Mouse (Mus musculus) liver, postnatal 0 days (tissue): Measurements from ENCODE around the gene Sp140. TPM values are rescaled to one million over a fixed set of nuclear protein-coding genes. Genes with fewer than 3 reads are reported as not detected.
A peak's percentile ranks its signal among the peaks of the same experiment; 100 is the strongest.
"Not testable (repeated sequence)": the region's sequence is repeated elsewhere in the genome, so short reads cannot be mapped to it uniquely, and the experiment has no call there.

ENCODE experiments used
- ATAC-seq: fragments of 200-750 bp; cut with Nextera tagmentation; 2 replicates; pipeline ENCODE4 v1.8.0; 2017; ENCODE audit warnings: mild to moderate bottlenecking, moderate library complexity
- DNase-seq: peaks from one replicate; pipeline ENCODE4 v3.0.0-alpha.2; 2016
- H3K27ac ChIP-seq: fragments of 300-500 bp; sonication (generic); 2 replicates; pipeline ENCODE4 v1.5.1; 2014; ENCODE audit warnings: antibody characterized with exemption, moderate library complexity, mild to moderate bottlenecking, low read depth
- H3K27me3 ChIP-seq: fragments of 300-500 bp; sonication (generic); 2 replicates; pipeline ENCODE4 v1.6.1; 2014; ENCODE audit warnings: low read length, control low read depth, mixed read lengths; ENCODE audit not compliant: insufficient read depth
- H3K36me3 ChIP-seq: fragments of 300-500 bp; sonication (generic); replicated peaks from 2 replicates; pipeline ENCODE4 v1.6.1; 2014; ENCODE audit warnings: mild to moderate bottlenecking, control low read depth, low read length, moderate library complexity, mixed read lengths; ENCODE audit not compliant: insufficient read depth
- H3K4me1 ChIP-seq: fragments of 300-500 bp; sonication (generic); 2 replicates; pipeline ENCODE4 v1.6.1; 2014; ENCODE audit warnings: antibody characterized with exemption, mild to moderate bottlenecking, control low read depth; ENCODE audit not compliant: insufficient read depth
- H3K4me2 ChIP-seq: fragments of 300-500 bp; sonication (generic); 2 replicates; pipeline ENCODE4 v1.6.1; 2014; ENCODE audit warnings: low read depth, mild to moderate bottlenecking, low read length, moderate library complexity, mixed read lengths
- H3K4me3 ChIP-seq: fragments of 300-500 bp; sonication (generic); 2 replicates; pipeline ENCODE4 v1.5.1; 2014; ENCODE audit warnings: low read depth, low read length
- H3K9ac ChIP-seq: fragments of 300-500 bp; sonication (generic); replicated peaks from 2 replicates; pipeline ENCODE4 v1.6.1; 2014; ENCODE audit warnings: mild to moderate bottlenecking, moderate library complexity
- H3K9me3 ChIP-seq: fragments of 300-500 bp; sonication (generic); 2 replicates; pipeline ENCODE4 v1.6.1; 2016; ENCODE audit warnings: mild to moderate bottlenecking, control low read depth, low read length, mixed read lengths
- CTCF ChIP-seq: sonication (generic); IDR thresholded peaks from 2 replicates; pipeline ENCODE4 v1.5.1; 2016; ENCODE audit warnings: antibody characterized with exemption, low read depth
- WGBS: fragments of 180-500 bp; shearing (Covaris S2); extraction: QIAGEN DNeasy Blood & Tissue Kit; methylation state at CpG from one replicate; pipeline ENCODE4 v1.1.7; 2014; ENCODE audit not compliant: insufficient replicate concordance; 5-methylcytosine and 5-hydroxymethylcytosine counted together
- polyA plus RNA-seq: library from polyadenylated mRNA; unstranded; fragments of >200 nt; fragmentation: Nextera tagmentation; extraction: Ambion mirVana; gene quantifications from 2 replicates; pipeline ENCODE4 v1.2.1, GENCODE M21; 2015

The Sp140 gene
- polyA plus RNA-seq, 1 experiment from 2014 or later: 7.8 TPM

- TF ChIP-seq CTCF: 0 out of 2 replicates have a peak, but pooled peaks have one; percentile 44
- DNase-seq, H3K4me1 ChIP-seq, H3K27ac ChIP-seq, H3K27me3 ChIP-seq, H3K9me3 ChIP-seq, H3K4me2 ChIP-seq, ATAC-seq, H3K9ac ChIP-seq, H3K4me3 ChIP-seq, H3K36me3 ChIP-seq: not testable (repeated sequence)
- 25% methylated on average over 5 of the region's 5 CpGs for WGBS
Measured at GRCm38 (mm10) chr1:85581518-85581917, 18.7 kb upstream of the Sp140 start.

DNA sequence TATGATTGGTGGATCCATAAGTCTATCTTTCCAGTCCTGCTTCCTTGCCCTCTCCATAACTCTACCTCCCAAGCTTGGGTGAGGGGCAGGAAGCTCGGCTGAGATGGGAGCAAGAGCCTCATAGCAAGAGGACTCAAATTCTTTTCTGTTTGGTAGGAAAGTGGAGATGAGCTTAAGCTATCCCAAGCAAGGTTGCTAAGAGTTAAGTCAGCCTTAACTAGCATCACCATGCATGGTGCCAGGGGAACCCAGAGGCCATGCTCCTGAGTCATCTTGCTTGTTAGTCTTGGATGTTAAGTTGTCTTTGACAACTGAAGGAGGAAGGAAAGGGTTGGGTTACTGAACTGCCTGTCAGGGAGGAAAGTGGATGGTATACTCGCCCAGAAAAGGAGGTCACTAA lies 11.5 kb upstream of the Sp140 start:
- H3K27me3 ChIP-seq, H3K9ac ChIP-seq, H3K9me3 ChIP-seq, H3K4me3 ChIP-seq, ATAC-seq, DNase-seq, H3K27ac ChIP-seq, H3K4me2 ChIP-seq, H3K36me3 ChIP-seq, H3K4me1 ChIP-seq: not testable (repeated sequence)
- 60% methylated on average over 1 of the region's 2 CpGs for WGBS

DNA sequence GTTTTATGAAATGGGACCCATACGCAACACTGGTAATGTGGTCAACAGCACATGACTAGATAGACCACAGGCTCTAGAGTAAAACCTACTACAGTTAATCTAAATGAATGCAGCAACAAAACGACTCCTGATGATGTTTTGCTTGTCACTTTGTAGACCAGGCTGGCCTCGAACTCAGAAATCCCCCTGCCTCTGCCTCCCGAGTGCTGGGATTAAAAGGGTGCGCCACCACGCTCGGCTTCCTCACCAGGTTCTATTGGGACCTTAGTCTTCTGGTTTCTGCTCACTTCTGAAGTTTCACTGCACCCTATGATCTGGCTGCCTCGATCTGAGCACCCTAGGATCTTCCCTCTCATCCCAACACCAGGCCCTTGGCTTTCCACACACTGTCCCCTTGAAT lies 7.7 kb upstream of the Sp140 start:
- H3K36me3 ChIP-seq, H3K9ac ChIP-seq, ATAC-seq, H3K4me2 ChIP-seq, H3K27me3 ChIP-seq, H3K9me3 ChIP-seq, H3K4me3 ChIP-seq, H3K27ac ChIP-seq, H3K4me1 ChIP-seq: not testable (repeated sequence)
- 83% methylated on average over 8 of the region's 8 CpGs for WGBS
- DNase-seq: peak; percentile 1

DNA sequence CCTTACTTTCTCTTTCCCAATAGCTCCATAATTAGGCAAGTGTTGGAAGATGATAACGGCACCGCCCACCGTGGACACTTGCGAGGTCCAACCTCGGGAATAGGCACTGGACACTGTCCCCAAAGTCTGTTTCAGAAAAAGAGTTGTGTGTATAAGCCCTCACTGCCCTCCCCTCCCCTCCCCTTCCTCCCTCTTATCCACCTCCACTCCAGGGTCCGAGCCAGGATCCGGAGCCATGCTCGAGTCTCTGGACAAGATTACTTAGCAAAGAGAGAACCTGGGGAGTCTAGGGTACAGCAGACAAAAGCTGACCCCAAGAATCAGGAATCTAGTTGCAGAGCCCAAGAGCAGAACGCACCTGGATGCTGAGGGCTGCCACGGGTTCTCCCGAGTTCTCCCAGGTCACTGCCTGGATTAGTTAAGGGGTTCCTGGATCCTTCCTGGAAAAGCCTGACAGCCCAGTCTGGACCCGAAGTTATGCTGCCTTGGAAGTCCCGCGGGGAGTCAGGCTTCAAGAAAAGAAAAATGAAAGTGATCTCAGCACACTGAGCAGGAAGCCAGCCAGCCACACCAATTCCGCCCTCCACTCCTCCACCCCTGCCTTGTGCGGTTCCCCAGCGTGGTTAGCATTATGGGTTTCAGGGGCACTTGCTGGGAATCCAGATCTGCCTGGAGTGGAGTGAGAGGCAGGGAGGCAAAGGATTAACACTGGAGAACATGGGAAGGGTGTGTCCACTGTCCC lies 1.7 kb upstream of the Sp140 start, which contains the start of gene Sp110:
Sp110 (minus strand) TSS at position 547 of the 742 bp plus-strand sequence.
- H3K36me3 ChIP-seq: not testable (repeated sequence)

DNA sequence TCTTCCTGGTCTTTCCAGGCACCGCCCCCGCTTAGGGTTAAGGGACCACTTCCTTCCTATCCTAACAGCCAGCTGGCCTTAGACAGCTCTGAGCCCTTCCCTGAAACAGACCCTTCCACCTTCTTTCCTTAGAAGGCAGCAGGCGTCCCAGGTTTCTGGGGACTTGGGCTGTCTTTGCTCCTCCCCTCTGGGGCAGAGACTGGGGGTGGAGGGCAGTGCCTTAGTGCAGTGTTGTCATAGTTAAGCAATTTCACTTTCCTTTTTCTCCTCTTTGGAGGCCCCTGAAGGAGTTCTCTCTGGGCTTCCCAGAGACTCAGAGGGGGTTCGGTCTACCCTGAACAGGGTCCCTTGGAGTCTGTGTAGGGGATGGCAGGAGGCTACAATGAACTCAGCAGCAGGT lies 616 bp downstream of the Sp140 start:
- peak; percentile 14 for DNase-seq
- 0 out of 2 replicates have a peak overlapping the region, but pooled peaks have one; percentile 27 for H3K9ac ChIP-seq
- WGBS: 51% methylated on average over 4 of the region's 4 CpGs

More for the DNA sequence above, 1.7 kb upstream of the Sp140 start, which contains the start of gene Sp110:
- H3K27ac ChIP-seq, H3K4me1 ChIP-seq, ATAC-seq, H3K9ac ChIP-seq, H3K9me3 ChIP-seq, H3K27me3 ChIP-seq: not testable (repeated sequence)
- peak within 1 kb of the TSS; percentile 29; the same call in 1 of the 2 replicates for H3K4me2 ChIP-seq
- 45% methylated on average over 15 of the region's 17 CpGs for WGBS
- peak within 1 kb of the TSS; percentile 36 for H3K4me3 ChIP-seq
- peak; percentile 22 for DNase-seq

GRCm38 (mm10) chr1:85604341-85604740 lies 4.2 kb downstream of the Sp140 start:
- H3K4me3 ChIP-seq, H3K4me1 ChIP-seq, H3K4me2 ChIP-seq, DNase-seq, H3K27ac ChIP-seq, H3K9me3 ChIP-seq, H3K27me3 ChIP-seq, H3K9ac ChIP-seq, ATAC-seq, H3K36me3 ChIP-seq: not testable (repeated sequence)
- WGBS: no CpG with 5 or more reads among the region's 1 CpGs

More for the DNA sequence above, 616 bp downstream of the Sp140 start:
- not testable (repeated sequence) for ATAC-seq, H3K4me1 ChIP-seq, H3K36me3 ChIP-seq, H3K9me3 ChIP-seq, H3K27me3 ChIP-seq
- Histone ChIP-seq H3K4me2 (peak overlapping the region; percentile 57; the same call in 1 of the 2 replicates), H3K27ac (peak overlapping the region; percentile 59), H3K4me3 (peak overlapping the region; percentile 39)

GRCm38 (mm10) chr1:85608361-85608760 lies 8.2 kb downstream of the Sp140 start:
- ATAC-seq, H3K27me3 ChIP-seq, H3K4me1 ChIP-seq, H3K4me3 ChIP-seq, H3K9ac ChIP-seq, DNase-seq, H3K36me3 ChIP-seq, H3K4me2 ChIP-seq, H3K27ac ChIP-seq, H3K9me3 ChIP-seq: not testable (repeated sequence)
- 78% methylated on average over 3 of the region's 4 CpGs for WGBS

- not testable (repeated sequence) for H3K27ac ChIP-seq, H3K4me1 ChIP-seq, H3K27me3 ChIP-seq, DNase-seq, ATAC-seq, H3K36me3 ChIP-seq, H3K9me3 ChIP-seq, H3K4me2 ChIP-seq, H3K9ac ChIP-seq, H3K4me3 ChIP-seq
- WGBS: no CpG with 5 or more reads among the region's 4 CpGs
Measured at GRCm38 (mm10) chr1:85610581-85610980, 10.4 kb downstream of the Sp140 start.

GRCm38 (mm10) chr1:85615096-85615495 lies 14.9 kb downstream of the Sp140 start:
- WGBS: 84% methylated on average over 3 of the region's 3 CpGs
- H3K9ac ChIP-seq, DNase-seq, H3K4me1 ChIP-seq, H3K4me3 ChIP-seq, H3K27me3 ChIP-seq, H3K36me3 ChIP-seq, H3K4me2 ChIP-seq, H3K9me3 ChIP-seq, H3K27ac ChIP-seq, ATAC-seq: not testable (repeated sequence)

DNA sequence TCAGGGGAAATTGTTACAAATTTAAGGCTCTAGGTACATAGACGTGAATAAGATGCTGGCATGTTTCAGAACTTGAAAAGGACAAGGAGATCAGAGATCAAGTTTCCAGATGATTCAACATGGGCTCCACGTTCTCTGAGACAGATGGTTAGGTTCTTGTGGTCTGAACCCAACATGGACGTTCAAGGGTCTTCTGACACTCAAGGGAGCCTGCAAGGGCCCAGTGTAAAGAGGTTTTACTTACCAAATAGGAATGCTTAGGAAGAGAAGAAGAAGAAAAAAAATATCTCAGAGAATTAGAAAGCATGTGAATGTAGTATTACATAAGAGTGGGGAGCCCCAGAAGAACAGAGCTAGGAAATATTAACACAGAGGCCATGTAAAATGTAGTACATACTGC lies 15.6 kb downstream of the Sp140 start:
- not testable (repeated sequence) for H3K4me3 ChIP-seq, ATAC-seq, H3K27ac ChIP-seq, H3K4me2 ChIP-seq, H3K36me3 ChIP-seq, DNase-seq, H3K4me1 ChIP-seq, H3K9ac ChIP-seq, H3K9me3 ChIP-seq, H3K27me3 ChIP-seq
- 51% methylated on average over 3 of the region's 3 CpGs for WGBS
